Mouse (Mus musculus): ENCODE measurements around the gene Tmsb4x.

The Tmsb4x gene

DNA sequence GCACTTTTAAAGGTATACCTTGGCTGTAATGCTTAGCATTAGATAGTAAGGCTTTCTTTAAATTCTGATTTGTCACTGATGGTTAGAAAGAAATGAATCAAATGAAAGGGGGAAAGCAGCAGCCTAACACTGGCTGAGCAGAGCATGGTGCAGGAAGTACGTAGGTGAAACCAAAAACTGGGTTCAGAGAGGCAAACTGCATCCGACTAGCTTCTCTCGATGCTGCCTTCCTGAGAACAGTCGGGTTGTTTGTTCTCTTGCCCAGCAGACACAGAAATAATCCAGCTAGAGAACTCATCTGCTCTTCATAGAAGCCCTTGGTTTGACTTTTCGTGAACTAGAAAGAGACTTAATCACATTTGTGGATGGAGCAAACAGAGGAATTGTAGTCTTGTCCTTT is 26.7 kb downstream of the Tmsb4x start:
- no peak for DNase-seq (ENCODE audit: low spot score in 2 of 2)

DNA sequence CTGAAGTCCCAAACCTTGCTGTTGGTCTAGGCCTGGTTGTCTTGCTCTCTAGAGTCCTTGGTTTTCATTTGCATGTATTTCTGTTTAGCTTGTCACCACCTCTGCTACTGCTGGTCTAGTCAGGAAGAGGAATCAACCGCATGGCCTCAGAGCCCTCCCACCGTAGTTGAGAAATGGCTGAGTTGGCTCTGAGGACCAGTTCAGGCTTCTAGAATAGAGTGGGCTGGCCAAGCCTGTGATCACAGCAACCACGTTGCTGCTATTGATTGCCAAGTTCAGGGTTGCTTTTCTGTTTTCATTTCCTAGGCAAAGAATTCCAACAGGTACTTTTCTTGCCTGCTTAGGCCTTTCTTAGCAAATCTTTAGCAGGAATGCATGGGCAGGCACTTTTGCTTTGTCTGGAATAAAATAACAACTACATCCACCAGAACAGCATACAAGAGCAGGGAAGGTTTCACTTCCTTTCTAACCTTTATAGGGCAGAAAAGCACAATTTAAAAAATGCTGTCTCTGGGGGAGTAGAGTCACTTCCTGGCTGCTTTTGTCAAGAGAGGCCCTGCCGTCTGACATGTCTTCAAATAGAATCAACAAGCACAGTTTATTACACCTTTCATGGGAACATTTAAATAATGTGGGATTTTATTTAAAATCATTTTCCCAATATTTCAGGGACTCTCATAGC is 29.0 kb downstream of the Tmsb4x start:
- no peak for DNase-seq (ENCODE audit: low spot score in 2 of 2)

DNA sequence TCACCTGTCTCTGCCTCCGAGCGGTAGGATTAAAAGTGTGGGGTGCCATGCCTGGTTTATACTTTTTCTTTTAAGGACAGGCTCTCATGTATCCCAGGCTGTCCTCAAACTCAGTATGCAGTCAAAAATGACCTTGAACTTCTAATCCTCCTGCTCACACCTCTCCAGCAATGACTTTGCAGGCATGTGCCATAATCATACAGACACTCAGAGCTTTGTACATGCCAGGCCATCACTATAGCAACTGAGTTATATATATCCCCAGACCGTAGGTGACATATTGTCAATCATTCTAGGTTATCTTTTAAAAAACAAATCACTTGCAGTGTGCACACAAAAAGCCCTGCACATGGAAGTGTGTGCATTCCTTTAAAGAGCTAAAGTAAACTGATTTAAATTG is 29.6 kb downstream of the Tmsb4x start:
- DNase-seq (ENCODE audit: low spot score in 2 of 2): no peak

DNA sequence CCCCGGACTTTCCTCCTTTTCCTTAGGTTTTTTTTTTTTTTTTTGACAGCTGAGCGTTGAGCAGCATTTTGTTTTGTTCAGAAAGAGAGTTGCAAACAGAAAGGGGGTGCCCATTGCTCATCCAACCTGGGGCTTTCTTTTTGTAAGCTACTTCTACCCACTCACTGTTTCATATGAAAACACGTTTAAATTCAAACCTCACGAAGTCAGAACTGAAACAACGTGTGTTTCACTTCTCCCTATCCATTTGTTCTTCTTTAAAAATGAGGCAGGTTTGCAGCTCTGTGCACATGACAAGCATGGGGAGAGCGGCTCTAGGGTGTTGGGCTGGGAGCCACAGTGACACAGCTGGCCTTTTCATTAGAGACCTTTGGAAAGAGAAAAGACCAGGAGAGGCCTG is 33.8 kb downstream of the Tmsb4x start:
- DNase-seq (ENCODE audit: low spot score in 2 of 2): no peak

- DNase-seq (ENCODE audit: low spot score in 2 of 2): no peak
These were observed 34.8 kb downstream of the Tmsb4x start for GRCm38 (mm10) chrX:167174311-167174710.

DNA sequence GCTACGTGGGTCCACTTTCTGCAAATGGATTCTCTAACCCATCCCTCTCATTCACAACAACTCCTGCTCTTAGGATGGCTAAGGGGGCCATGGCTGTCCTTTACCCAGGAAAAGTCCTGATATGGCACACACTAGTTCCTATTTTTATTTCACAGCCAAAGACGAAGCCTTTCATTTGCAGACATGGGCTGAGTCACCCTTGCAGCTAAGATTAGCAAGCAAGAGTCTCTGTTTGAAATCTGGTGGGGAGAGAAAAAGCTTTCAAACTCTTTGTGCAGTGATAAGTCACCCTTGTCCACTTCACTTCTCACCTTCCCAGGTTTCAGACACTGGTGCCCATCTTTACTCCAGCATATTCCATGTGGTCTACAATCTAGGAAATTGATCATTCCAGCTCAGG is 36.9 kb downstream of the Tmsb4x start:
- DNase-seq (ENCODE audit: low spot score in 2 of 2): no peak

DNA sequence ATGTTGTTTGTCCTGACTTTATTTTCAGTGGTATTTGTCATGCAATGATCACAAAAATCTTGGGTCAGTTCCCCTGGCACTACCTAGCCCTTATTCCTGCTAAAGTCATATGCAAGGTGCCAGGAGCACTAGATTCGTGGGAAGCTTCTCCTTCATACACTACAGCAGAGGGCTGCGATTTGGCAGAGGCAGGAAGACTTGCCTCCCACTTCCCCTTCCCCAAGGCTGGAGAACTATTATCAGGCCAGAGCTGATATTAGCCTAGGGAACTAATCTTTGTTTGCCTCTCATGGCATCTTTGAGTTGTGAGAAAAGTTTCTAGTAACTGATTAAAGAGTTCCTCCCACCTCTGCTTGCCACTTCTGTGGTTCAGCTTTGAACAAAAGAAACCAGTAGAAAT is 37.8 kb downstream of the Tmsb4x start:
- no peak for DNase-seq (ENCODE audit: low spot score in 2 of 2)

- no peak for DNase-seq (ENCODE audit: low spot score in 2 of 2)
These were observed 41.8 kb downstream of the Tmsb4x start for GRCm38 (mm10) chrX:167167282-167167681.

DNA sequence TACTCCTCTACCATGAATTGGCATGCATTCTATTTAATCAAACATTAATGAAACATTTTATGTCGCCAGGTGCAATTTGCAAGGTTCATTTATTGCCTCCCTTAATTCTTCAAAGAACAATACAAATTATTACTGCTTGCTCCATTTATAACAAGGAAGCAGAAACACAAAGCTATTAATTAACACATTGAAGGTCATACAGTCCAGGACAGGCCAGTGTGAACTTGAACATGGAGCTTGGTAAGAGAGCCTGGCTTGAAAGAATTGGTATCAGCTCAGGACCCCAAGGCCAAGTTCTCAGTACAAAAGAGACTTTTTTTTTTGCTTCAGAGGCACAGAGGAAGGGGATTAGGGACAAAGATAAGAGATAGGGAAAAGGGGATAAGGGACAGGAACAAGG is 43.1 kb downstream of the Tmsb4x start:
- no peak for DNase-seq (ENCODE audit: low spot score in 2 of 2)

DNA sequence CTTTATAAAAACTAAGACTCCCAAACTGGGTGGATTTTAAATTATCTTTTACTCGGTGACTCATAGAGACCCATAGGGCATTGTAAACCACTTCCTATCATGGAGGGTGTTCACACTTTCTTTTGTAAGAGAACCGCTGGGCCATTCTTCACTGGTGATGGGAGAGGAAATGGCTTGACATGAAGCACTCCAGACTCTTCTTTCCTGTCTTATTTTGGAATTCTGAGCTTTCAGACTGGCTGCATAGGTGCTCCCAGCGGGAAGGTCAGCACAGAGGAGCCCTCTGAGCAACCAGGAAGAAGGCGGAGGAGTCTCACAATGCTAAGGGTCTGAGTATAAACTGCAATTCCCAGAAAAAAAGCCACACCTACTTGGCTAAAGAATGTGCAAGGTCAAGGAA is 51.4 kb downstream of the Tmsb4x start:
- no peak for DNase-seq (ENCODE audit: low spot score in 2 of 2)
